Mouse (Mus musculus): ENCODE measurements around the gene Gda.

GRCm38 (mm10) chr19:21418418-21418817 lies 54.8 kb downstream of the Gda start:
- TF ChIP-seq POLR2A (IDR thresholded peaks at IDR 0.05; ENCODE audit: insufficient read length, low read depth) (no peak), POLR2AphosphoS2 (IDR thresholded peaks at IDR 0.05; ENCODE audit: insufficient read length, low read depth) (no peak), REST (IDR thresholded peaks at IDR 0.05; ENCODE audit: insufficient read depth, insufficient read length) (no peak), SRF (IDR thresholded peaks at IDR 0.05; ENCODE audit: control insufficient read depth, insufficient read length, low read depth) (no peak), USF1 (IDR thresholded peaks at IDR 0.05; ENCODE audit: low read depth) (no peak), E2F4 (IDR thresholded peaks at IDR 0.05; ENCODE audit: insufficient read depth) (no peak), MYOD1 (IDR thresholded peaks at IDR 0.05; ENCODE audit: control insufficient read depth in 1 of 3, insufficient read length in 2 of 3, low read depth in 2 of 3) (no peak), MYOG (IDR thresholded peaks at IDR 0.05; ENCODE audit: control insufficient read depth in 1 of 3, insufficient read depth in 1 of 3, insufficient read length in 2 of 3, low read depth in 2 of 3) (no peak), TCF3 (IDR thresholded peaks at IDR 0.05; ENCODE audit: insufficient read length, low read depth) (no peak), MAX (IDR thresholded peaks at IDR 0.05; ENCODE audit: low read depth) (no peak), TCF12 (IDR thresholded peaks at IDR 0.05; ENCODE audit: insufficient read depth, poor library complexity, severe bottlenecking) (no peak)
